Comparison of ENCODE assay signal across 7 mouse cellular contexts in genomic region chr4:48278757-48279497, GRCm38 (mm10). TPM values are rescaled to one million over a fixed set of nuclear protein-coding genes. Genes with fewer than 3 reads are reported as not detected.
DNase-seq lines count a peak whose midpoint lies in the region; ATAC-seq and TF ChIP-seq lines count a peak whose summit lies in the region.

No protein-coding gene starts in this region.

- peak overlapping the region; percentile 75 for H3K9ac ChIP-seq in forebrain, embryonic 16.5 days (replicated peaks; ENCODE audit: low read depth, low read length)

- H3K4me2 ChIP-seq in forebrain, embryonic 16.5 days (ENCODE audit: low read length), result peak overlapping the region; percentile 95

- H3K4me3 ChIP-seq in forebrain, embryonic 16.5 days (replicated peaks; ENCODE audit: low read length), result peak overlapping the region; percentile 84

- peak overlapping the region; percentile 39; the same call in 1 of the 2 replicates for H3K27ac ChIP-seq in forebrain, embryonic 16.5 days (ENCODE audit: low read length)

- TF ChIP-seq POLR2A in brain, embryonic 14.5 days (IDR thresholded peaks at IDR 0.05; ENCODE audit: borderline replicate concordance, extremely low read depth, insufficient read depth, insufficient read length, poor library complexity, severe bottlenecking), result no peak

- no peaks in the 10 kb centered on the region for H3K9me3 ChIP-seq in forebrain, embryonic 16.5 days (ENCODE audit: control insufficient read depth, low read length)

- peak; percentile 12 to 18 for DNase-seq in right cerebral cortex, adult 2 months (ENCODE audit: low spot score in 2 of 2)
- no peak for DNase-seq in right cerebral cortex, postnatal 14 days
- peak; percentile 50 for DNase-seq in brain, embryonic 14.5 days (ENCODE audit: low read depth)
- peak; percentile 21 for DNase-seq in layer of hippocampus, adult 9-11 months
- no peak for DNase-seq in thymus, adult 18-20 months

- peak; percentile 49 for ATAC-seq in forebrain, embryonic 16.5 days
- peak; percentile 32 for ATAC-seq in megakaryocyte progenitor cell, adult 5-6 weeks (replicated peaks; ENCODE audit: poor library complexity)

- H3K36me3 ChIP-seq in forebrain, embryonic 16.5 days (ENCODE audit: control insufficient read depth, insufficient read depth), result no peaks in the 10 kb centered on the region

- peaks cover 8% of the 10 kb centered on the region for H3K4me1 ChIP-seq in forebrain, embryonic 16.5 days (replicated peaks; ENCODE audit: control insufficient read depth, insufficient read depth, low read length)

- WGBS in forebrain, embryonic 16.5 days, result under 1% methylated on average over 34 of the region's 34 CpGs

- TF ChIP-seq CTCF in brain, embryonic 14.5 days (IDR thresholded peaks at IDR 0.05; ENCODE audit: borderline replicate concordance, extremely low read depth, insufficient read depth, insufficient read length), result no peak

- H3K27me3 ChIP-seq in forebrain, embryonic 16.5 days (replicated peaks; ENCODE audit: control insufficient read depth, insufficient read depth, low read length), result no peaks in the 10 kb centered on the region

RNA-seq across cellular contexts. Expression of gene Erp44, which starts 0.4 kb away (rescaled TPM):
- 25.0 and 28.8 TPM in 2 replicates for polyA plus RNA-seq in brain, embryonic 14.5 days (2012; rRNA removed)
- 65.4 and 76.3 TPM in 2 replicates for polyA plus RNA-seq in forebrain, embryonic 16.5 days (2015; fragmentation: Nextera tagmentation; extraction: Ambion mirVana)
- total RNA-seq in megakaryocyte progenitor cell, adult 5-6 weeks (2015), result 95.9 and 109 TPM in 2 replicates
- 89.4 and 95.0 TPM in 2 replicates for total RNA-seq in megakaryocyte progenitor cell, adult 5-6 weeks (2017)

RNA-seq across cellular contexts. Expression of gene Invs, which starts 0.6 kb away (rescaled TPM):
- 6.6 and 7.5 TPM in 2 replicates for polyA plus RNA-seq in brain, embryonic 14.5 days (2012; rRNA removed)
- polyA plus RNA-seq in forebrain, embryonic 16.5 days (2015; fragmentation: Nextera tagmentation; extraction: Ambion mirVana), result 6.8 and 9.3 TPM in 2 replicates
- total RNA-seq in megakaryocyte progenitor cell, adult 5-6 weeks (2015), result 7.3 and 7.9 TPM in 2 replicates
- total RNA-seq in megakaryocyte progenitor cell, adult 5-6 weeks (2017), result 7.5 and 8.8 TPM in 2 replicates

Comparison
In these comparisons a context has a peak if more than half of its experiments do, and no peak if none do; other contexts are left out.
1. DNase-seq: peak in right cerebral cortex, adult 2 months (2 of 2), brain, embryonic 14.5 days (single experiment) and layer of hippocampus, adult 9-11 months (single experiment); none in right cerebral cortex, postnatal 14 days (single experiment) and thymus, adult 18-20 months (0 of 2).